Mouse (Mus musculus) testis, adult 2 months (tissue): Measurements from ENCODE around the gene Ell.

Experiments used
- CTCF ChIP-seq: fragments of 200-500 bp; IDR thresholded peaks from 2 replicates; pipeline ENCODE4 v1.5.1; 2012; ENCODE audit warnings: low read depth, mild to moderate bottlenecking, inconsistent platforms, low read length, moderate library complexity; ENCODE audit not compliant: control insufficient read depth, insufficient read depth, insufficient replicate concordance
- POLR2A ChIP-seq: fragments of 200-500 bp; IDR thresholded peaks from 2 replicates; pipeline ENCODE4 v1.6.1; 2012; ENCODE audit warnings: low read depth, mild to moderate bottlenecking, inconsistent platforms, low read length, moderate library complexity; ENCODE audit not compliant: control insufficient read depth

DNA sequence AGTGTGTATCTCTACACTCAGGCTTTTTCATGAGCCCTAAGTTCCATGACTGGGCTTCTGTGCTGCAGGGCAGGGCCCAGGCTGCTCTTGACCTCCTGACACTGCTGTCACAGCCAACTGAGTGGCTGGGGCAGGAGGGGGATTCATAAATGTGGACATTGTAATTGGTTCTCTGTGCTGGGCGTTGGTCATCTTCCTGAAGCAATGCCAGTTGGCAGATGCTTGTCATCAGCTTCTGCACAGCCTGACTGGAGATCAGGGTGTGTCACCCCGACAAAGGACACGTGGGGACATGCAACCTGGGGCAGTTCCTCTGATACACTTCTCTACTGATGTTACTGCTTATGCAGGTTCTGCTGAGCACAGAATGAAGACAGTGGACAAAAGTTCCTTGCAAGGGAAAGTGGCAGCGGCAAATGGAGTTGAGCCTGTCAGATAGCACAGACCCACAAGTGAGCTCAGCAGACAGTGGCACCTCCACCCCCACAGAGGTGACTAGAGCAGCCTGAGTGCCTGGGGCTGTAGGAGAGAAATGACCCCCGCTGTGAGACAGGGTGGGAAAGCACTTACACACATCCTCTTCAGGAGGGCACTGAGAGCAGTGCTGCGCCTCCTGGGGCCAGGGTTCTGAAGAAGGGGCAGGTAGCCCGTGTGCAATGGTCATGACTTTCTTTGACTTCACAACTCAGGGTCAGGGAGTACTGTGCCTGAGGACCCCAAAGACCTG, 22.7 kb downstream of the Ell start:
- TF ChIP-seq POLR2A (no peak), CTCF (no peak)
